Mouse (Mus musculus) brain, embryonic 18.5 days (tissue): ENCODE measurements around the gene Pmf1.

Source experiments
- DNase-seq: peaks from one replicate; pipeline ENCODE4 v3.0.0-alpha.2; 2012; ENCODE audit warnings: low read depth, low spot score

Pmf1 gene

DNA sequence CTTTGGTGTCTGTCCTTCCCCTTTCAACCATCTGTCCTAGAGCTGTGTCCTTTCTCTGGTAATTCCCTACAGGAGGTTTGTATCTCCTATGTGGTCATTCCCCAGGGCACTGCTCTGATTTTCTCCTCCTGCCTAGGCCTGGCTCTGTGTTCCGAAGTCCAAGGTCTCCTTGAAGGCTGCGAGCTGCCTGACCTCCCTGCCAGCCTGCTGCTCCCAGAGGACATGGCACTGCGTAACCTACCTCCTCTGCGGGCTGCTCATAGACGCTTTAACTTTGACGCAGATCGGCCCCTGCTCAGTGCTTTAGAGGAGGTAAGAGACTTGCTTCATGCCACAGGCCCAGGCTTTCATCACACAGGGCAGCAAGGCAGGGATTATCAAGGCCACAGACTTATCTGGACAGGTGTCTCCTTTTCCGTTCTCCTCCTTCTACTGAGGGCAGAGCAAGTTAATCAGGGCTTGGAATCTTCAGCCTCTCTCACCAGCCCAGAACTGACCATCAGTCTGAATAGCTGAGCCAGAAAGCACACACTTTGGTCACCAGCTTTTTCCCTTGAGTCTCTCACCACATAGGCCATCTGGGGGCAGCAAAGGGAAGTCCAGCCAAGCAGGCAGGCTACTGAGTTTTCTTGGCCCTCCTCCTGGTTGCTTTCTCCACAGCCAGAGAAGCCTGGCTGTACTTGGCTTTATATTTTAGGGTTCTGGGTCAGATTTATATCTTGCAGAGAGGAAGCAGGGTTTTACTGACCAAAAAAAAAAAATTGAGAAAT is 55.5 kb downstream of the Pmf1 start:
- no peak for DNase-seq

DNA sequence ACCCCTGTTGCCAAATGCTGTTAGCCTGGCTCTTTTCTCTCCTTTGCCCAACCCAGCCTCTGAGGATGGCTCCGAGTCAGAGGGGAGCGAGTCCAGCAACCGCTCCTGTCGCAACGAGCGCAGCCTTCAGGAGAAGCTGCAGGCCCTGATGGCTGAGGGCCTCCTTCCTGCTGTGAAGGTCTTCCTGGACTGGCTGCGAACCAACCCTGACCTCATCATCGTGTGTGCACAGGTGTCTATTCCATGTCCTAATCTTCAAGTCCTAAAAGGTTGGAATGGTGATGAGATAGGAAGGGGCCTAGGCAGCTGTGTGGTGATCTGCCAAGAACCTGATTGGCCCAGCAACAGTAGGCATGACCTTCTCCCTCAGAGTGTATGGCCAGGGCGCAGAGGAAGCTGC is 57.2 kb downstream of the Pmf1 start:
- no peak for DNase-seq

DNA sequence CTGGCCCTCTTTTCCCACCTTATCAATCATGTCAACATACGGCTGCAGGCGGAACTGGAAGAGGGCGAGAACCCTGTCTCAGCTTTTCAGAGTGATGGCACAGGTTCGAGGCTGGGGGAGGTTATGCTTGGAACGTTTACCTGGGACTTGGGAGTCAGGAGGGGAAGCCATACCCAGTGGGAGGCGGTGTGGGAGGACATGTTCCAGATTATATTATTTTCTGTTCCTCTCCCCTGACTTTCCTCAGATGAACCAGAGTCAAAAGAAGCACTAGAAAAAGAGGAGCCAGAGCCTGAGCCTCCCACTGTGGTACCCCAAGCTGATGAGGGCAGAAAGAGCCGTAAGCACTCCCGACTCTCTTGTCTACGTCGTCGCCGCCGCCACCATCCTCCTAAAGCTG is 59.4 kb downstream of the Pmf1 start:
- DNase-seq, result no peak
